Mouse (Mus musculus) left cerebral cortex, adult 2 months (tissue): ENCODE data around the gene Grk3. TPM values are rescaled to one million over a fixed set of nuclear protein-coding genes. Genes with fewer than 3 reads are reported as not detected.

Source experiments
- DNase-seq, 2 experiments: peaks; one replicate each; pipeline ENCODE4 v3.0.0; 2021 to 2022; ENCODE audit warnings: low spot score in 2 of 2, mixed read lengths in 1 of 2; ENCODE audit errors: extremely low spot score in 1 of 2
- H3K27ac ChIP-seq: fragments of 200-600 bp; 2 replicates; pipeline ENCODE4 v1.8.1; 2022
- H3K4me3 ChIP-seq: fragments of 200-600 bp; 2 replicates; pipeline ENCODE4 v1.8.1; 2022
- CTCF ChIP-seq: fragments of 200-600 bp; IDR thresholded peaks from 2 replicates; pipeline ENCODE4 v1.8.1; 2022; ENCODE audit warnings: antibody characterized with exemption, mild to moderate bottlenecking, moderate library complexity
- intact Hi-C: fragments of 180-260 bp; cut with DNase I; formaldehyde crosslinking; loops from one replicate; pipeline ENCODE4 v1.15.1; 2025
- total RNA-seq, 2 experiments: library from RNA; stranded (reverse); gene quantifications; 2 replicates each; pipeline ENCODE4 v1.2.3; 2021

Grk3 gene
- total RNA-seq, 2 experiments from 2014 or later, result 83.4 to 87.5 TPM

DNA sequence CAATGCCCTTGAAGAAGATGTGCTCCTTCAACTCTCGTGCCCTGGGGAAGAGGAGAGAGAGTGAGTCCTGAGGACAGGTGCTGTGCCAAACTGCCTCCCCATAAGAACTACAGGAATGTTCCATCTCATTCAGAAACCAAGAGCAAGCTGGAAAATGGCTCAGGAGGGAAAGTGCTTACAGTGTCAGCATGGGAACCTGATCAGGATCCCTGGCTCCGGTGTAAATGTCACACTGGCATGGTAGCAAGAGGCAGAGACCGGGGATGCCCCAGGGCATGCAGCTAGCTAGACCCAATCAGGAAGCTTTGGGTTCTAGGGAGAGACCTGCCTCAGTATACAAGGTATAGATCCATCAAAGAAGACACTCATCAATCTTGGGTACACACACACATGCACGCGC, 90.2 kb downstream of the Grk3 start:
- DNase-seq, result no peak
- Histone ChIP-seq H3K27ac (no peak overlapping the region), H3K4me3 (no peak overlapping the region)
- TF ChIP-seq CTCF, result no peak
- intact Hi-C loops, result no loop called here

DNA sequence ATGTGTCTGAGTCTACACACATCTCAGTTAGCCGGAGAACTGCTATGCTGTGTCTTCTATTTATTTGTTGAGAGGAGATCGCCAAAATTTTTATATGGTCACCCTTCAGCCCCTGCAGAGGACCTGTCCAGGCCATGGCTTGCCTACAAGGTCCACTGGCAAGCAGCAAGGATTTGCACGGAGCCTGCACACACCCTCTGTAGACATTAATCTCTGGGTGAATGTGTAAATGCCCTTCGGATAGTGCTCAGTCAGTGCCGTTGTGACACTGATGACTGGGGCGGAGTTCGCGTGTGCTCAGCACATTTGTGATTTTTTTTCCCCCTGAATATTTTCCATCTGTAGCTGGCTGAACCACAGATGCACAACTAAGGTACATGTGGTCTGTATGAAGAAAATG, 90.8 kb downstream of the Grk3 start:
- intact Hi-C loops, result no loop called here
- Histone ChIP-seq H3K4me3 (no peak overlapping the region), H3K27ac (no peak overlapping the region)
- TF ChIP-seq CTCF, result no peak
- DNase-seq, result no peak

GRCm38 (mm10) chr5:112923841-112924240, 91.8 kb downstream of the Grk3 start:
- no peak overlapping the region for H3K4me3 ChIP-seq
- TF ChIP-seq CTCF, result no peak
- intact Hi-C loops, result no loop called here
- no peak overlapping the region for H3K27ac ChIP-seq
- no peak for DNase-seq

- DNase-seq, result no peak
- no peak for TF ChIP-seq CTCF
- intact Hi-C loops, result no loop called here
- H3K27ac ChIP-seq, result no peak overlapping the region
- no peak overlapping the region for H3K4me3 ChIP-seq
Observed at GRCm38 (mm10) chr5:112921914-112922313, 93.7 kb downstream of the Grk3 start.

DNA sequence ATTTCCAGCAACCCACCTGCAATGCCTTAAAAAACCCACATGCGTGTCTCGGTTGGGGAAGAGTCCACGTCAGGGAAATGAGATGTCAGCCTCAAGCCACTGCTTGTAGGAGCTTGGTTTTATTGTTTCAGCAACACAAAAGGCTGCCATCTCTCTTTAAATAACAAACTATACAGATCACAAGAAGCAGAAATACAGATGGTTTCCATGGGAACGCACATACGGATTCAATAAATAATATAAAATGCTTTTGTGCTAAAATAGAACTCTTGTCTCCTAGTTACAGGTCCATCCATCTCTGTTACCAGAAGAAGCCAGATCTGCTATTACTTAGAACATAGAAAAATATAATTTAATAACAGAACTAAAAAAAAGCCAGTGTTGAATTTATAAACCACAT, 105.2 kb downstream of the Grk3 start:
- no peak for TF ChIP-seq CTCF
- peak overlapping the region; percentile 81 for H3K27ac ChIP-seq
- intact Hi-C loops, result no loop called here
- no peak overlapping the region for H3K4me3 ChIP-seq
- no peak for DNase-seq

DNA sequence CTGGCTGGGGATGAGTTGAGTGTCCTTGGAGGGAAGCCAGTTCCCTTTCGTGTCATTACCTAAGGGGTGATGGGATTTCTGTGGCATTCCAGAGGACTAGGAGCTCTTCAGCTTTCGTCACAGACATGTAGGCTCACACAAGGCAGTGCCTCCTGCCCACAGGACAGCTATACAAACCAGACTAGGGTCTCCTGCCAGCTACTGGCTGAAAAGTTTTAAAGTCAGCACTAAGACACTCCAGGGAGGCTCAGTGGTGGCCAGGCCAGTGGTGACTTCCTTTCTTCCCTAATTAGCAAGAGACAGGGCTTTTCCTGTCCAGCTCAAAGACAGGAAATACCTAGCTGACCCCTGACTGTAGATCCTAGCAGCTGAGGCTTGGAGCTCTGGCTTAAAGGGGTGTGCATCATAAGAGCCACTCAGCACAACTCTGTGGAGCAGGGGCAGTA, 107.4 kb downstream of the Grk3 start:
- H3K4me3 ChIP-seq, result no peak overlapping the region
- no peak for TF ChIP-seq CTCF
- no peak for DNase-seq
- no peak overlapping the region for H3K27ac ChIP-seq
- intact Hi-C loops, result no loop called here

GRCm38 (mm10) chr5:112907504-112907903, 108.1 kb downstream of the Grk3 start:
- intact Hi-C loops, result no loop called here
- H3K4me3 ChIP-seq, result no peak overlapping the region

GRCm38 (mm10) chr5:112895674-112896654, 119.6 kb downstream of the Grk3 start, which contains the start of gene Myo18b:
Gene Myo18b, minus strand, starts transcription at chr5:112896362.
- Histone ChIP-seq H3K4me3 (no peak within 1 kb of the TSS), H3K27ac (no peak within 1 kb of the TSS)
- TF ChIP-seq CTCF, result no peak
- intact Hi-C loops, result no loop called here
- DNase-seq, result no peak

More at GRCm38 (mm10) chr5:112907504-112907903, 108.1 kb downstream of the Grk3 start:
- no peak for DNase-seq
- no peak for TF ChIP-seq CTCF
- no peak overlapping the region for H3K27ac ChIP-seq

GRCm38 (mm10) chr5:112893462-112894060, 122.0 kb downstream of the Grk3 start:
- H3K4me3 ChIP-seq, result no peak overlapping the region
- H3K27ac ChIP-seq, result no peak overlapping the region
- no peak for TF ChIP-seq CTCF
- no peak for DNase-seq
- intact Hi-C loops, result no loop called here

GRCm38 (mm10) chr5:112892411-112892810, 123.2 kb downstream of the Grk3 start:
- H3K27ac ChIP-seq, result no peak overlapping the region
- H3K4me3 ChIP-seq, result no peak overlapping the region
- intact Hi-C loops, result no loop called here
- no peak for TF ChIP-seq CTCF
- DNase-seq, result no peak

GRCm38 (mm10) chr5:112888651-112889050, 126.9 kb downstream of the Grk3 start:
- intact Hi-C loops, result no loop called here
- no peak overlapping the region for H3K4me3 ChIP-seq
- TF ChIP-seq CTCF, result no peak
- no peak for DNase-seq
- no peak overlapping the region for H3K27ac ChIP-seq
